Mouse (Mus musculus) lung, embryonic 14.5 days (tissue): ENCODE data around the gene Tspo. TPM values are rescaled to one million over a fixed set of nuclear protein-coding genes. Genes with fewer than 3 reads are reported as not detected.
A peak's percentile ranks its signal among the peaks of the same experiment; 100 is the strongest.

ENCODE experiments used
- ATAC-seq: fragments of 200-750 bp; cut with Nextera tagmentation; 2 replicates; pipeline ENCODE4 v1.8.0; 2017; ENCODE audit warnings: mild to moderate bottlenecking, moderate TSS enrichment, moderate library complexity; ENCODE audit not compliant: insufficient read depth
- DNase-seq: peaks from one replicate; pipeline ENCODE4 v3.0.0-alpha.2; 2015
- H3K27ac ChIP-seq: fragments of 300-500 bp; sonication (generic); 2 replicates; pipeline ENCODE4 v1.5.1; 2014; ENCODE audit warnings: low read depth, mild to moderate bottlenecking, moderate library complexity
- H3K27me3 ChIP-seq: fragments of 300-500 bp; sonication (generic); 2 replicates; pipeline ENCODE4 v1.6.1; 2014; ENCODE audit warnings: low read length, control low read depth; ENCODE audit not compliant: insufficient read depth
- H3K36me3 ChIP-seq: fragments of 300-500 bp; sonication (generic); 2 replicates; pipeline ENCODE4 v1.6.1; 2014; ENCODE audit warnings: control low read depth; ENCODE audit not compliant: insufficient read depth
- H3K4me1 ChIP-seq: fragments of 300-500 bp; sonication (generic); 2 replicates; pipeline ENCODE4 v1.6.1; 2014; ENCODE audit warnings: antibody characterized with exemption, control low read depth; ENCODE audit not compliant: insufficient read depth
- H3K4me2 ChIP-seq: fragments of 300-500 bp; sonication (generic); 2 replicates; pipeline ENCODE4 v1.6.1; 2014; ENCODE audit warnings: mild to moderate bottlenecking
- H3K4me3 ChIP-seq: fragments of 300-500 bp; sonication (generic); 2 replicates; pipeline ENCODE4 v1.5.1; 2014; ENCODE audit warnings: low read depth, low read length
- H3K9ac ChIP-seq: fragments of 300-500 bp; sonication (generic); 2 replicates; pipeline ENCODE4 v1.6.1; 2014
- H3K9me3 ChIP-seq: fragments of 300-500 bp; sonication (generic); 2 replicates; pipeline ENCODE4 v1.6.1; 2016; ENCODE audit warnings: low read depth, low read length, control low read depth
- CTCF ChIP-seq: IDR thresholded peaks from 2 replicates; pipeline ENCODE4 v1.5.1; 2016; ENCODE audit warnings: antibody characterized with exemption, low read depth
- WGBS: fragments of 180-500 bp; shearing (Covaris S2); extraction: QIAGEN DNeasy Blood & Tissue Kit; methylation state at CpG from one replicate; pipeline ENCODE4 v1.1.7; 2014; 5-methylcytosine and 5-hydroxymethylcytosine counted together
- polyA plus RNA-seq: library from polyadenylated mRNA; unstranded; fragments of >200 nt; fragmentation: Nextera tagmentation; extraction: Ambion mirVana; gene quantifications from 2 replicates; pipeline ENCODE4 v1.2.1, GENCODE M21; 2014

Tspo gene
- polyA plus RNA-seq, 1 experiment from 2014 or later = 83.9 TPM

DNA sequence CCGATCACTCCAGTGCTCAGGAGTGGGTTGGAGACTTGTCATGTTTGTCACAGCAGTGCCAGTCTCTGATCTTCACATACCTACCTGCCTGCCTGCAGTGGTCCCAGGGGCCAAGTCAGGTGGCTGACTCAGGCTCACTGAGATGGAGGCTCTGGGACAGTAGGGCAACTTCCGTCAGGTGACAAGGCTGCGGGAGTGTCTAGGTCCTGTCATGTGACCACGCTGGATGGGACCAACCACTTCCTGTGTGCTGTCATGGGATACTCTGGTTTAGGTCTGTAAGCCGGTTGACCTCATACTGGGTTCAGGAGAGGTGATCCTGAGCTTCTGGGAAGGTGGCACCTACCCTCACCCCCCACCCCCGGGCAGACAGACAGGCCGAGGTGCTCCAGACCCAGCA lies 17.4 kb upstream of the Tspo start:
- no peak overlapping the region for H3K9ac ChIP-seq
- H3K4me2 ChIP-seq = no peak overlapping the region
- peaks cover 58% of the 10 kb centered on the region for H3K36me3 ChIP-seq
- no peak overlapping the region for H3K4me3 ChIP-seq
- H3K27ac ChIP-seq = no peak overlapping the region
- no peak for DNase-seq
- 88% methylated on average over 7 of the region's 7 CpGs for WGBS
- no peak for ATAC-seq
- TF ChIP-seq CTCF = no peak
- H3K9me3 ChIP-seq = no peaks in the 10 kb centered on the region
- no peaks in the 10 kb centered on the region for H3K4me1 ChIP-seq
- H3K27me3 ChIP-seq = no peaks in the 10 kb centered on the region

DNA sequence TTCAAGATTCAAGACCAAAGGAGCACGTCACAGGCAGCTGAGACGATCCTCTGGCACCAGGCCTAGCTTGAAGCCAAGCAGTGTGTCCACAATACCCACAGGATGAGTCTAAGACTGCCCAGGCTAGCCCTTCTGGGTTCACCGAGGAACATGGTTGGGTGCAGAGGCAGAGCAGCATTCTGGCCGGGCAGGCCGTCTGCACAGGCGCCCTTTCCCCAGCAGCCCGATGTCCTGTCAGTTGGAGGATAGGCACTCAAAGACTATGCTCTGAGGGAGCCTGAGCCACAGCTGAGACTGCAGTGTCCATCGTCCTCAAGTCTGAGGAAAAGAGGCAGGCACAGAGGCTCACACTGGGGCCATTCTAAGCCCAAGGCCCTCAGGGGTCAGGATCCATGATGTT lies 16.2 kb upstream of the Tspo start:
- peaks cover 69% of the 10 kb centered on the region for H3K36me3 ChIP-seq
- H3K9me3 ChIP-seq = no peaks in the 10 kb centered on the region
- no peaks in the 10 kb centered on the region for H3K27me3 ChIP-seq
- H3K4me1 ChIP-seq = no peaks in the 10 kb centered on the region
- no peak for DNase-seq
- H3K4me3 ChIP-seq = no peak overlapping the region
- no peak overlapping the region for H3K27ac ChIP-seq
- no peak overlapping the region for H3K9ac ChIP-seq
- TF ChIP-seq CTCF = no peak
- H3K4me2 ChIP-seq = no peak overlapping the region
- ATAC-seq = no peak
- WGBS = 87% methylated on average over 8 of the region's 8 CpGs

DNA sequence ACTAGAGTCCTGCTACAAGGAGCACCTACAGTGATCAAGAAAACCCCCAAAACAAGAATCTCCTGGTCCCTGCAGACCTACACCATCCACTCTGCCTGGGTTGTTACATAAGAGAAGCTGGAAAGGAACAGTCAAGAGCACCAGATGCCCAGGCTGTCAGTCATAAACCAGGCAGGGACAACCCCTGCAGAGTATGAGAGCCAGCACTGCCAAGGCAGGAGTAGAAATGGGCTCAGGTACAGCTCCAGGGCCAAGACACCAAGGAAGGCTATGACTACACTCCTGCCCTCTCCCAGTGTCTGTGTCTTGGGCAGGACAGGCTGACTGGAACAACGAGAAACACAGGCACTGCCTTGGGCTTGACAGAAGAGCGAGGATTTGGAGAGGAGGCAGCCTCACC lies 13.3 kb upstream of the Tspo start:
- WGBS = 78% methylated on average over 2 of the region's 2 CpGs
- ATAC-seq (no peak), DNase-seq (no peak)
- Histone ChIP-seq H3K27ac (no peak overlapping the region), H3K4me1 (no peaks in the 10 kb centered on the region), H3K4me2 (no peak overlapping the region), H3K9me3 (no peaks in the 10 kb centered on the region), H3K36me3 (peaks cover 71% of the 10 kb centered on the region), H3K4me3 (no peak overlapping the region), H3K9ac (no peak overlapping the region), H3K27me3 (no peaks in the 10 kb centered on the region)
- no peak for TF ChIP-seq CTCF

DNA sequence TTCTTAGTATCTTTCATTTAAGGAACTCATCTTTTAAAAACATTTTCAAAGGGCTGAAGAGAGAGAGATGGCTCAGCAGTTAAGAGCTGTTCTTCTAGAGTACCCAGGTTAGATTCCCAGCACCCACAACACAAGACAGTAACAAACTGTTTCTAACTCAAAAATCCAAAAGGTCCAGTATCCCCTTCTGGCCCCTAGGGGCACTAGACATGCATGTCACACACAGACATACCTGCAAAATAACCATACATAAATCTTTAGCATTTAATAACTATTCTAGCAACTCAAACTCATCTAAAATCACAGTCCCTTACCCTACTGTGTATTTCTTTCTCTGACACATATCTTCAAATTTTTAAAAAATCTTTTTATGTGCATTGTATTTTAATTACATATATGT lies 9.6 kb upstream of the Tspo start:
- DNase-seq = no peak
- Histone ChIP-seq H3K4me2 (no peak overlapping the region), H3K9me3 (no peaks in the 10 kb centered on the region), H3K27ac (no peak overlapping the region), H3K4me3 (no peak overlapping the region), H3K4me1 (no peaks in the 10 kb centered on the region), H3K27me3 (no peaks in the 10 kb centered on the region), H3K36me3 (peaks cover 37% of the 10 kb centered on the region), H3K9ac (no peak overlapping the region)
- TF ChIP-seq CTCF = peak; percentile 39
- no peak for ATAC-seq

DNA sequence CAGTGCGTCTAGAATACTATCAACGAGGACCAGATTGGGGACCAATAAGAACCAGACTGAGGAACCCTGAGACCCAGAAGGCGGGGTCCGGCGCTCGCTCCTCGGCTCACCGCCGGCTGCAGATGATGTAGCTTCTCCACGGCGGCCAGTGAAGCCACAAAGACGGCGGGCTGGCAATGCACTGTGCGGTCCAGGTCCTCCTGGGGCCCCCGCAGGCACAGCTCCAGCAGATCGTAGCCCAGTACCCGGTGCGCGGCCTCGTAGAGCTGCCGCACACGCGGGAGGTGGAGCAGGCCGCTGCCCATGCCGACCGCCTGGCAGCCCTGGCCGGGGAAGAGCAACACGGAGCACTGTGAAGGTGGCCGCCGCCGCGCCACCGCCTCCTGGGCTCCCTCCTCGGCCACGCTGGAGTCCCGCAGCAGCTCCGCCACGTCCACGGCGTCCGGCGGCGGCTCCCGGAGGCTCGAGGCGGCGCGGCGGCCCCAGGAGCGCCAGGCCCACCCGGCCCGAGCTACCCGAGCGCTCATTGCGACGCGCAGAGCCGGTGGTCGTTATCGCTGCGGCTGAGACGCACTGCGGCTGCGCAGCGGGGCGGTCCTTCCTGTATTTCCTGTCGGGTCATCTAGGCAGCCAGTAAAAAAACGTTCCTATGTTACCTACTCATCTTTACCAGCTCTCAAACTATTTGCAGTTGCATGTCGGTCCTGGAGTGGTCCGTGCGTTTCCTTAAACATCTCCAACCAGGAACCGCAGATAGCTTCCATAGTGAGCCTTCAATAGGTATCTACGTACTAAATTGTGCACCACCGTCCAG lies 8.0 kb upstream of the Tspo start:
- H3K27me3 ChIP-seq = no peaks in the 10 kb centered on the region
- peak; percentile 87 for ATAC-seq
- TF ChIP-seq CTCF = no peak
- DNase-seq = peak; percentile 95
- H3K9ac ChIP-seq = peak overlapping the region; percentile 93
- H3K9me3 ChIP-seq = no peaks in the 10 kb centered on the region
- WGBS = under 1% methylated on average over 74 of the region's 74 CpGs
- peak overlapping the region; percentile 88 for H3K4me2 ChIP-seq
- no peaks in the 10 kb centered on the region for H3K4me1 ChIP-seq
- H3K27ac ChIP-seq = peak overlapping the region; percentile 92
- H3K4me3 ChIP-seq = peak overlapping the region; percentile 91
- peaks cover 21% of the 10 kb centered on the region; the same call in 1 of the 2 replicates for H3K36me3 ChIP-seq

DNA sequence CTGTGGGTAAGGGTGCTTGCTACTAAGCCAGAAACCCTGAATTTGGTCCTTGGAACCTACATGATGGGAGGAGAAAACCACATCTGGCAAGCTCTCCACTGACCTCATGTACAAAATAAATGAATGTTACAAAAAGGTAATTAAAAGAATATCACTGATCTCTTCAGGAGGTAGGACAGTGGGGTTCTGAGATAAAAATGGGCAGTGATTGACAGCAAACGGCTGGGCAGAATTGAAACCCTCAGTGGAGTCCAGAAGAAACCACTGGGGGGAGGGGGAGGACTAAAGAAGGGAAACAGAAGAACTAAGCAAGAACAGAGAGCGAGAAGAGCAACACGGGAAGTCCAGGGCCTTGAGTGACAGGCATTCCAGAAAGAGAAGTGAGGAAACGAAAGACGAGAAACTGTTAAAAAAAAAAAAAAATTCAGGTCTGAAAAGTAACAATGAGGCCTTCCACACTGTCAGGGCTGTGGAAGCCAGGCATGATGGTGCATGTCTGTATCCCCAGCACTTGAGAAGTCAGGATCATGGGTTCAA lies 2.4 kb upstream of the Tspo start:
- H3K27me3 ChIP-seq = no peaks in the 10 kb centered on the region
- no peak overlapping the region for H3K4me3 ChIP-seq
- DNase-seq (no peak), ATAC-seq (no peak)
- no peak overlapping the region for H3K27ac ChIP-seq
- no peaks in the 10 kb centered on the region for H3K9me3 ChIP-seq
- H3K4me1 ChIP-seq = peaks cover 11% of the 10 kb centered on the region
- no peak overlapping the region for H3K4me2 ChIP-seq
- WGBS = 47% methylated on average over 5 of the region's 5 CpGs
- H3K36me3 ChIP-seq = no peaks in the 10 kb centered on the region
- TF ChIP-seq CTCF = no peak
- H3K9ac ChIP-seq = no peak overlapping the region

DNA sequence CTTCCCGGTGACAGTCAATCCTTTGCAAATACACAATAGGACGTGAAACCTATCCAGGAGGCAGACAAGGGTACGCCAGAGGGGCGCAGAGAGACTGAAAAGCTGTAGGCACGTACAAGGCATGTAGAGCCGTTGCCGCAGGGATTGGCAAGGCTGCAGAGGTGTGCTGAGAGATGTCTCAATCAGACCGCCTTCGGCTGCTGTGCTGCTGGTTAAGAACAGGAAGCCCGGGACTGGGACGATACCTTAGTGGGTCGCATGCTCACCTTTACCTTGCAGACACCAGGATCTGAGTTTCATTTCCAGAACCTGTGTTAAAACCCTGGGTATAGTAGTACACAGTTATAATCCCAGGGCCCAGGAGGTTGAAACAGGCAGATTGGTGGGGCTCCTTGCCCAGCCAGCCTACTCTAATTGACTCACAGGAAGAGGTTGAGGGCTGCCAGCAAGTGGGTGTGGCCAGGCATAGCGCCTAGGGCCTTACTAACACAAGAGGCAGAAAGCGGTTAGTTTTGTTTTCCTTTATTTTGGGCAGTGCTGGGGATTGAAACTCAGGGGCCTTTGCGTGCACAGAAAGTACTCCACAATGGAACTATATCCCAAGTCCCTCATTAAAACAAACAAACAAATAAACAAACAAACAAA lies 644 bp upstream of the Tspo start:
- Histone ChIP-seq H3K36me3 (no peaks in the 10 kb centered on the region), H3K9me3 (no peaks in the 10 kb centered on the region), H3K4me3 (peak overlapping the region; percentile 58), H3K4me1 (peaks cover 11% of the 10 kb centered on the region), H3K9ac (peak overlapping the region; percentile 59; the same call in 1 of the 2 replicates), H3K4me2 (peak overlapping the region; percentile 100), H3K27ac (no peak overlapping the region), H3K27me3 (no peaks in the 10 kb centered on the region)
- DNase-seq = peak; percentile 88
- TF ChIP-seq CTCF = no peak
- peak; percentile 67 for ATAC-seq
- WGBS = 34% methylated on average over 15 of the region's 15 CpGs
